Mouse (Mus musculus): ENCODE measurements around the gene Crtac1. TPM values are rescaled to one million over a fixed set of nuclear protein-coding genes. Genes with fewer than 3 reads are reported as not detected.

Gene Crtac1
- total RNA-seq, 1 experiment: 2.0 TPM

- in situ Hi-C loops (cut with MboI; ENCODE audit: low sequenced_read_pairs in 2 of 2, unreplicated experiment in 2 of 2): no loop called here
- TF ChIP-seq HCFC1 (IDR thresholded peaks at IDR 0.05; ENCODE audit: borderline replicate concordance, insufficient read depth, low read length) (no peak), MAFK (IDR thresholded peaks at IDR 0.05; ENCODE audit: insufficient read depth, low read depth, low read length) (no peak), ZNF384 (IDR thresholded peaks at IDR 0.05; ENCODE audit: low read depth, low read length) (no peak), CHD2 (IDR thresholded peaks at IDR 0.05; ENCODE audit: low read depth, low read length) (no peak), ZC3H11A (IDR thresholded peaks at IDR 0.05; ENCODE audit: borderline replicate concordance, low read depth, low read length) (no peak)
- Histone ChIP-seq H3K4me3 (ENCODE audit: insufficient read depth in 1 of 2, low read depth in 1 of 2, low read length in 2 of 2, poor library complexity in 1 of 2, severe bottlenecking in 1 of 2) (no peak overlapping the region), H3K4me1 (ENCODE audit: control insufficient read depth in 2 of 2, insufficient read depth in 2 of 2, low read length in 2 of 2, poor library complexity in 1 of 2) (peaks cover 0 to 2% of the 10 kb centered on the region in 2 experiments; a peak in 1 of 4 replicates), H3K36me3 (ENCODE audit: control insufficient read depth, insufficient read depth, low read length, poor library complexity, severe bottlenecking) (no peaks in the 10 kb centered on the region), H3K9ac (ENCODE audit: insufficient read depth, low read depth, low read length, poor library complexity, severe bottlenecking) (no peak overlapping the region), H3K9me3 (ENCODE audit: control insufficient read depth, insufficient read depth, low read depth, low read length) (no peaks in the 10 kb centered on the region), H3K27ac (ENCODE audit: insufficient read depth, low read depth, low read length, poor library complexity, severe bottlenecking) (no peak overlapping the region)
- no peak for DNase-seq (ENCODE audit: low read depth, low spot score)
Observed at GRCm38 (mm10) chr19:42270119-42270518, 161.5 kb downstream of the Crtac1 start.

DNA sequence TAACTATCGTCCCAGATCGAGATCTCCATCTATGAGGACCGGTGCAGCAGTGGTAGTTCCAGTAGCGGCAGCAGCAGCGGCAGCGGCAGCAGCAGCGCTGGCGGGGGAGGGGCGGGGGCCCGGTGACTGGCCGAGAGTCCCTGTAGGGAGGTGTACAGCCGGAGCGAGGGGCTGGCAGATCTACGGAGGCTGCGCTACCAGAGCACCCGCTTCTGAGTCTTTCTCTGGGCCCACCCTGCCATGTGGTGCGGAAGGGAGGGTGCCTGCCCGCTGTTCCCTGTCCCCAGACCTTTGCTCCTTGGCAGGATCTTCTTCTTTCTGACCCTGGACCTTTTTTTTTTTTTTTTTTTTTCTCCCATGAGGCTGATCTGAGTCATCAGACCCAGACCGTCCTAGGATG is 163.2 kb downstream of the Crtac1 start:
- Histone ChIP-seq H3K4me1 (ENCODE audit: control insufficient read depth in 2 of 2, insufficient read depth in 2 of 2, low read length in 2 of 2, poor library complexity in 1 of 2) (peaks cover 0 to 4% of the 10 kb centered on the region in 2 experiments; a peak in 1 of 4 replicates), H3K9ac (ENCODE audit: insufficient read depth, low read depth, low read length, poor library complexity, severe bottlenecking) (peak overlapping the region; percentile 6; the same call in 1 of the 2 replicates), H3K9me3 (ENCODE audit: control insufficient read depth, insufficient read depth, low read depth, low read length) (no peaks in the 10 kb centered on the region), H3K4me3 (ENCODE audit: insufficient read depth in 1 of 2, low read depth in 1 of 2, low read length in 2 of 2, poor library complexity in 1 of 2, severe bottlenecking in 1 of 2) (peak overlapping the region; percentile 43 to 65), H3K27ac (ENCODE audit: insufficient read depth, low read depth, low read length, poor library complexity, severe bottlenecking) (no peak overlapping the region), H3K36me3 (ENCODE audit: control insufficient read depth, insufficient read depth, low read length, poor library complexity, severe bottlenecking) (no peaks in the 10 kb centered on the region)
- TF ChIP-seq HCFC1 (IDR thresholded peaks at IDR 0.05; ENCODE audit: borderline replicate concordance, insufficient read depth, low read length): no peak
- peak; percentile 57; the same call in 1 of the 2 replicates for TF ChIP-seq ZNF384 (IDR thresholded peaks at IDR 0.05; ENCODE audit: low read depth, low read length)
- no peak for DNase-seq (ENCODE audit: low read depth, low spot score)
- in situ Hi-C loops (cut with MboI; ENCODE audit: low sequenced_read_pairs in 2 of 2, unreplicated experiment in 2 of 2): no loop called here

DNA sequence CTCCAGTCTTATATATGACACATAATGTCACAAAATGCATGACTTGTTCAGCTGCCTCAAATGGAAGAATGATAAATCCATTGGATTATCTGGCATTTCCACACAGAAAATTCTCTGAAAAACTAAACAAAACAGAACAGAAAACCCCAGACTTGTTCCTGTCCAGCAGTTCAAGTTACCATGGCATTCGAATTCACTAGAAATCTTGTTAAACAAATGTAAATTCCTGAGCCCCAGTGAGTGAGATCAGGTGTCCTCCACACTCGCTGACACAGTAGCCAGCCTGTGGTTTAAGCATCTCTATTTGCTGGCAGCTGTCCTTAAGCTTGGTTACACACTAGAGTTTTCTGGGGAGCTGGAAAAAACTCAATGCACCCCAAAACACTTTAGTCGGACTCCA is 168.1 kb downstream of the Crtac1 start:
- Histone ChIP-seq H3K4me1 (ENCODE audit: control insufficient read depth in 2 of 2, insufficient read depth in 2 of 2, low read length in 2 of 2, poor library complexity in 1 of 2) (peaks cover 0 to 5% of the 10 kb centered on the region in 2 experiments; a peak in 1 of 4 replicates), H3K9me3 (ENCODE audit: control insufficient read depth, insufficient read depth, low read depth, low read length) (no peaks in the 10 kb centered on the region), H3K4me3 (ENCODE audit: insufficient read depth in 1 of 2, low read depth in 1 of 2, low read length in 2 of 2, poor library complexity in 1 of 2, severe bottlenecking in 1 of 2) (no peak overlapping the region), H3K27ac (ENCODE audit: insufficient read depth, low read depth, low read length, poor library complexity, severe bottlenecking) (no peak overlapping the region), H3K36me3 (ENCODE audit: control insufficient read depth, insufficient read depth, low read length, poor library complexity, severe bottlenecking) (no peaks in the 10 kb centered on the region), H3K9ac (ENCODE audit: insufficient read depth, low read depth, low read length, poor library complexity, severe bottlenecking) (no peak overlapping the region)
- no peak for TF ChIP-seq HCFC1 (IDR thresholded peaks at IDR 0.05; ENCODE audit: borderline replicate concordance, insufficient read depth, low read length)
- no peak for TF ChIP-seq CHD2 (IDR thresholded peaks at IDR 0.05; ENCODE audit: low read depth, low read length)
- no peak for TF ChIP-seq MAFK (IDR thresholded peaks at IDR 0.05; ENCODE audit: insufficient read depth, low read depth, low read length)
- TF ChIP-seq ZNF384 (IDR thresholded peaks at IDR 0.05; ENCODE audit: low read depth, low read length): no peak
- no peak for TF ChIP-seq ZC3H11A (IDR thresholded peaks at IDR 0.05; ENCODE audit: borderline replicate concordance, low read depth, low read length)
- DNase-seq (ENCODE audit: low read depth, low spot score): no peak
- in situ Hi-C loops (cut with MboI; ENCODE audit: low sequenced_read_pairs in 2 of 2, unreplicated experiment in 2 of 2): no loop called here

GRCm38 (mm10) chr19:42260486-42260885 is 171.1 kb downstream of the Crtac1 start:
- TF ChIP-seq CHD2 (IDR thresholded peaks at IDR 0.05; ENCODE audit: low read depth, low read length) (no peak), MAFK (IDR thresholded peaks at IDR 0.05; ENCODE audit: insufficient read depth, low read depth, low read length) (no peak), ZNF384 (IDR thresholded peaks at IDR 0.05; ENCODE audit: low read depth, low read length) (no peak), ZC3H11A (IDR thresholded peaks at IDR 0.05; ENCODE audit: borderline replicate concordance, low read depth, low read length) (no peak), HCFC1 (IDR thresholded peaks at IDR 0.05; ENCODE audit: borderline replicate concordance, insufficient read depth, low read length) (no peak)
- no peak for DNase-seq (ENCODE audit: low read depth, low spot score)
- in situ Hi-C loops (cut with MboI; ENCODE audit: low sequenced_read_pairs in 2 of 2, unreplicated experiment in 2 of 2): no loop called here

GRCm38 (mm10) chr19:42258596-42258995 is 173.0 kb downstream of the Crtac1 start:
- Histone ChIP-seq H3K36me3 (ENCODE audit: control insufficient read depth, insufficient read depth, low read length, poor library complexity, severe bottlenecking) (no peaks in the 10 kb centered on the region), H3K4me1 (ENCODE audit: control insufficient read depth in 2 of 2, insufficient read depth in 2 of 2, low read length in 2 of 2, poor library complexity in 1 of 2) (peaks cover 0 to 2% of the 10 kb centered on the region in 2 experiments; a peak in 1 of 4 replicates), H3K27ac (ENCODE audit: insufficient read depth, low read depth, low read length, poor library complexity, severe bottlenecking) (no peak overlapping the region), H3K9ac (ENCODE audit: insufficient read depth, low read depth, low read length, poor library complexity, severe bottlenecking) (no peak overlapping the region), H3K4me3 (ENCODE audit: insufficient read depth in 1 of 2, low read depth in 1 of 2, low read length in 2 of 2, poor library complexity in 1 of 2, severe bottlenecking in 1 of 2) (no peak overlapping the region), H3K9me3 (ENCODE audit: control insufficient read depth, insufficient read depth, low read depth, low read length) (no peaks in the 10 kb centered on the region)
- DNase-seq (ENCODE audit: low read depth, low spot score): no peak
- in situ Hi-C loops (cut with MboI; ENCODE audit: low sequenced_read_pairs in 2 of 2, unreplicated experiment in 2 of 2): no loop called here
- TF ChIP-seq ZNF384 (IDR thresholded peaks at IDR 0.05; ENCODE audit: low read depth, low read length) (no peak), HCFC1 (IDR thresholded peaks at IDR 0.05; ENCODE audit: borderline replicate concordance, insufficient read depth, low read length) (no peak), MAFK (IDR thresholded peaks at IDR 0.05; ENCODE audit: insufficient read depth, low read depth, low read length) (no peak), ZC3H11A (IDR thresholded peaks at IDR 0.05; ENCODE audit: borderline replicate concordance, low read depth, low read length) (no peak), CHD2 (IDR thresholded peaks at IDR 0.05; ENCODE audit: low read depth, low read length) (no peak)

More at GRCm38 (mm10) chr19:42260486-42260885, 171.1 kb downstream of the Crtac1 start:
- Histone ChIP-seq H3K36me3 (ENCODE audit: control insufficient read depth, insufficient read depth, low read length, poor library complexity, severe bottlenecking) (no peaks in the 10 kb centered on the region), H3K9me3 (ENCODE audit: control insufficient read depth, insufficient read depth, low read depth, low read length) (no peaks in the 10 kb centered on the region), H3K27ac (ENCODE audit: insufficient read depth, low read depth, low read length, poor library complexity, severe bottlenecking) (no peak overlapping the region), H3K9ac (ENCODE audit: insufficient read depth, low read depth, low read length, poor library complexity, severe bottlenecking) (no peak overlapping the region), H3K4me1 (ENCODE audit: control insufficient read depth in 2 of 2, insufficient read depth in 2 of 2, low read length in 2 of 2, poor library complexity in 1 of 2) (peaks cover 0 to 2% of the 10 kb centered on the region in 2 experiments; a peak in 1 of 4 replicates), H3K4me3 (ENCODE audit: insufficient read depth in 1 of 2, low read depth in 1 of 2, low read length in 2 of 2, poor library complexity in 1 of 2, severe bottlenecking in 1 of 2) (no peak overlapping the region)

All from ES-E14 (cell line).